Mouse (Mus musculus) MEL (cell line): ENCODE measurements around the gene Enox1. TPM values are rescaled to one million over a fixed set of nuclear protein-coding genes. Genes with fewer than 3 reads are reported as not detected.

ENCODE experiments used
- DNase-seq: peaks from one replicate; pipeline ENCODE4 v3.0.0; 2011; ENCODE audit warnings: low read depth, low spot score
- H3K27ac ChIP-seq: 2 replicates; pipeline ENCODE4 v1.5.1; 2012; ENCODE audit warnings: low read depth, mild to moderate bottlenecking, control low read depth, low read length, moderate library complexity; ENCODE audit not compliant: control insufficient read depth
- H3K27me3 ChIP-seq, 2 experiments: fragments of 150-350 bp in 1 of 2; sonication (generic) in 1 of 2; 2 replicates each; pipeline ENCODE4 v1.6.1; 2012; ENCODE audit warnings: low read length in 2 of 2, mild to moderate bottlenecking in 2 of 2, improper control_type of control experiment in 1 of 2, moderate library complexity in 1 of 2; ENCODE audit not compliant: insufficient read depth in 2 of 2, control insufficient read depth in 1 of 2
- H3K36me3 ChIP-seq, 2 experiments: 2 replicates each; pipeline ENCODE4 v1.6.1; 2012 to 2014; ENCODE audit warnings: low read length in 2 of 2, improper control_type of control experiment in 1 of 2, inconsistent platforms in 1 of 2, mild to moderate bottlenecking in 1 of 2; ENCODE audit not compliant: insufficient read depth in 2 of 2, control insufficient read depth in 1 of 2
- H3K4me1 ChIP-seq, 2 experiments: fragments of 150-350 bp in 1 of 2; sonication (generic) in 1 of 2; 2 replicates each; pipeline ENCODE4 v1.6.1; 2012; ENCODE audit warnings: low read length in 2 of 2, improper control_type of control experiment in 1 of 2, mild to moderate bottlenecking in 1 of 2; ENCODE audit not compliant: insufficient read depth in 2 of 2, control insufficient read depth in 1 of 2
- H3K4me3 ChIP-seq, 2 experiments: fragments of 150-350 bp in 1 of 2; sonication (generic) in 1 of 2; 2 replicates each; pipeline ENCODE4 v1.5.1; 2012; ENCODE audit warnings: low read depth in 2 of 2, low read length in 2 of 2, mild to moderate bottlenecking in 2 of 2, moderate library complexity in 2 of 2, control low read depth in 1 of 2, improper control_type of control experiment in 1 of 2; ENCODE audit not compliant: control insufficient read depth in 1 of 2, insufficient read depth in 1 of 2
- H3K79me2 ChIP-seq: 2 replicates; pipeline ENCODE4 v1.6.1; 2012; ENCODE audit warnings: mild to moderate bottlenecking, low read length, moderate library complexity; ENCODE audit not compliant: control insufficient read depth, poor library complexity, insufficient read depth
- H3K9ac ChIP-seq: 2 replicates; pipeline ENCODE4 v1.6.1; 2012; ENCODE audit warnings: low read depth, mild to moderate bottlenecking, control low read depth, low read length, moderate library complexity; ENCODE audit not compliant: control insufficient read depth, poor library complexity, severe bottlenecking
- H3K9me3 ChIP-seq: fragments of 150-350 bp; sonication (generic); replicated peaks from 2 replicates; pipeline ENCODE4 v1.6.1; 2012; ENCODE audit warnings: mild to moderate bottlenecking, low read length, improper control_type of control experiment, moderate library complexity; ENCODE audit not compliant: insufficient read depth
- BHLHE40 ChIP-seq: IDR thresholded peaks from 2 replicates; pipeline ENCODE4 v1.6.1; 2012; ENCODE audit warnings: low read depth, mild to moderate bottlenecking, inconsistent platforms, low read length, improper control_type of control experiment, borderline replicate concordance
- CHD1 ChIP-seq: IDR thresholded peaks from 2 replicates; pipeline ENCODE4 v1.6.1; 2012; ENCODE audit warnings: low read depth, mild to moderate bottlenecking, inconsistent platforms, low read length, improper control_type of control experiment
- CHD2 ChIP-seq: IDR thresholded peaks from 2 replicates; pipeline ENCODE4 v1.6.1; 2011; ENCODE audit warnings: low read length, improper control_type of control experiment
- ELF1 ChIP-seq: IDR thresholded peaks from 2 replicates; pipeline ENCODE4 v1.6.1; 2014; ENCODE audit warnings: low read depth, mild to moderate bottlenecking, inconsistent platforms, low read length, improper control_type of control experiment, moderate library complexity
- GABPA ChIP-seq: IDR thresholded peaks from 2 replicates; pipeline ENCODE4 v1.6.1; 2012; ENCODE audit warnings: low read depth, mild to moderate bottlenecking, inconsistent platforms, low read length, improper control_type of control experiment, moderate library complexity
- GATA1 ChIP-seq: IDR thresholded peaks from 2 replicates; pipeline ENCODE4 v1.6.1; 2011; ENCODE audit warnings: low read depth, low read length, improper control_type of control experiment
- JUND ChIP-seq: IDR thresholded peaks from 2 replicates; pipeline ENCODE4 v1.6.1; 2011; ENCODE audit warnings: low read depth, mild to moderate bottlenecking, improper control_type of control experiment, low read length
- KAT2A ChIP-seq: conservative IDR thresholded peaks from 2 replicates; pipeline ENCODE4 v1.6.1; 2012; ENCODE audit warnings: low read depth, low read length, improper control_type of control experiment, inconsistent platforms
- MAX ChIP-seq: IDR thresholded peaks from 2 replicates; pipeline ENCODE4 v1.6.1; 2011; ENCODE audit warnings: low read length, improper control_type of control experiment
- MEF2A ChIP-seq: IDR thresholded peaks from 2 replicates; pipeline ENCODE4 v1.6.1; 2014; ENCODE audit warnings: low read depth, mild to moderate bottlenecking, inconsistent platforms, low read length, improper control_type of control experiment; ENCODE audit not compliant: poor library complexity, insufficient replicate concordance, severe bottlenecking; ENCODE audit errors: extremely low read depth
- MXI1 ChIP-seq: IDR thresholded peaks from 2 replicates; pipeline ENCODE4 v1.6.1; 2011; ENCODE audit warnings: mild to moderate bottlenecking, low read depth, low read length, improper control_type of control experiment
- MYB ChIP-seq: IDR thresholded peaks from 2 replicates; pipeline ENCODE4 v1.6.1; 2011; ENCODE audit warnings: mild to moderate bottlenecking, low read depth, low read length, improper control_type of control experiment
- NRF1 ChIP-seq: IDR thresholded peaks from 2 replicates; pipeline ENCODE4 v1.6.1; 2014; ENCODE audit warnings: low read depth, mild to moderate bottlenecking, inconsistent platforms, low read length, improper control_type of control experiment, moderate library complexity; ENCODE audit not compliant: poor library complexity, insufficient read depth, severe bottlenecking
- POLR2AphosphoS2 ChIP-seq: IDR thresholded peaks from 2 replicates; pipeline ENCODE4 v1.6.1; 2011; ENCODE audit warnings: low read length, improper control_type of control experiment
- POLR2AphosphoS5 ChIP-seq: IDR thresholded peaks from 2 replicates; pipeline ENCODE4 v1.6.1; 2012; ENCODE audit warnings: low read depth, borderline replicate concordance, mild to moderate bottlenecking, inconsistent platforms, low read length, moderate library complexity, mixed read lengths
- SIN3A ChIP-seq: IDR thresholded peaks from 2 replicates; pipeline ENCODE4 v1.6.1; 2012; ENCODE audit warnings: low read length, improper control_type of control experiment, inconsistent platforms
- SMC3 ChIP-seq: IDR thresholded peaks from 2 replicates; pipeline ENCODE4 v1.6.1; 2011; ENCODE audit warnings: low read depth, low read length, improper control_type of control experiment
- TCF12 ChIP-seq: IDR thresholded peaks from 2 replicates; pipeline ENCODE4 v1.6.1; 2014; ENCODE audit warnings: low read depth, mild to moderate bottlenecking, inconsistent platforms, low read length, improper control_type of control experiment, moderate library complexity
- ZMIZ1 ChIP-seq: IDR thresholded peaks from 2 replicates; pipeline ENCODE4 v1.6.1; 2012; ENCODE audit warnings: low read depth, mild to moderate bottlenecking, inconsistent platforms, low read length, improper control_type of control experiment, moderate library complexity
- ZNF384 ChIP-seq: IDR thresholded peaks from 2 replicates; pipeline ENCODE4 v1.6.1; 2012; ENCODE audit warnings: low read depth, mild to moderate bottlenecking, inconsistent platforms, low read length, improper control_type of control experiment
- polyA plus RNA-seq, 2 experiments: library from polyadenylated mRNA; stranded (reverse) in 1 of 2; unstranded in 1 of 2; fragments of >175 nt in 1 of 2; fragments of >200 nt in 1 of 2; gene quantifications; 2 replicates each; pipeline versions ENCODE4 v1.2.1 to v1.2.4; 2012; ENCODE audit warnings: low replicate concordance in 2 of 2, low read depth in 1 of 2; ENCODE audit not compliant: insufficient read length in 2 of 2, insufficient read depth in 1 of 2, missing spikeins in 1 of 2
- total RNA-seq: library from RNA; depleted of rRNA; stranded (reverse); fragments of 300-350 nt; gene quantifications from 2 replicates; pipeline ENCODE4 v1.2.3, GENCODE M21; 2012

Enox1 gene
- total and polyA plus RNA-seq, 3 experiments = not detected

- no peak for TF ChIP-seq KAT2A
- TF ChIP-seq MEF2A = no peak
- no peak for TF ChIP-seq GABPA
- no peak for TF ChIP-seq SMC3
- no peak for TF ChIP-seq BHLHE40
- no peak for TF ChIP-seq POLR2AphosphoS5
- TF ChIP-seq POLR2AphosphoS2 = no peak
- TF ChIP-seq ZNF384 = no peak
- TF ChIP-seq SIN3A = no peak
- no peak for TF ChIP-seq MXI1
- TF ChIP-seq MAX = no peak
- TF ChIP-seq MYB = no peak
- Histone ChIP-seq H3K4me1 (no peaks in the 10 kb centered on the region), H3K27ac (no peak overlapping the region), H3K9me3 (no peaks in the 10 kb centered on the region), H3K79me2 (no peaks in the 10 kb centered on the region), H3K36me3 (no peaks in the 10 kb centered on the region), H3K4me3 (no peak overlapping the region), H3K9ac (no peak overlapping the region), H3K27me3 (no peaks in the 10 kb centered on the region)
- DNase-seq = no peak
Observed at GRCm38 (mm10) chr14:77504458-77505135, 348.0 kb downstream of the Enox1 start.

DNA sequence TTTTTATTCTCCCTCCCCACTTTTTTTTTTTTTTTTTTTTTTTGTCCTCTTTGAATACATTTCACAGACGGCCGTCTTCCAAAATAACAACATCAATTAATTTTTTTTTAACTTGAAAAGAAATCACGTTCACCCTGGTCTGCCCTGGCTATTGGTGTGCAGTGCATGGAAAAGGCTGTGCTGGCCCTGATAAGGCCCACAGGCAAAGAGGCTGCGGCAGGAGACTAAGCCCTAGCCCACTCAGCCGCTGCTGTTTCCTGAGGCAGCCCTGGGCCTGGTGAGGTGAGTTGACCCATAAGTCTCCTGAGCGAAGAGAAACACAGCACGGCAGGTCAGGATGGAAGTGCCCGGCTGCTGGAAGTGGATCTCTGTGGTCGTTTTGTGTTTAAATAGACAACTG is 349.8 kb downstream of the Enox1 start:
- Histone ChIP-seq H3K4me1 (no peaks in the 10 kb centered on the region), H3K79me2 (no peaks in the 10 kb centered on the region), H3K36me3 (no peaks in the 10 kb centered on the region), H3K4me3 (no peak overlapping the region), H3K9ac (no peak overlapping the region), H3K9me3 (no peaks in the 10 kb centered on the region), H3K27me3 (no peaks in the 10 kb centered on the region), H3K27ac (no peak overlapping the region)
- no peak for DNase-seq
- TF ChIP-seq ELF1 (no peak), TCF12 (no peak), SMC3 (no peak), CHD1 (no peak), ZNF384 (no peak)

GRCm38 (mm10) chr14:77508036-77508435 is 351.5 kb downstream of the Enox1 start:
- Histone ChIP-seq H3K4me1 (no peaks in the 10 kb centered on the region), H3K9ac (no peak overlapping the region), H3K4me3 (no peak overlapping the region)
- TF ChIP-seq NRF1 = no peak
- no peak for TF ChIP-seq MEF2A
- no peak for TF ChIP-seq ELF1
- no peak for TF ChIP-seq POLR2AphosphoS5
- no peak for TF ChIP-seq MAX
- no peak for TF ChIP-seq GATA1
- TF ChIP-seq CHD2 = no peak
- no peak for TF ChIP-seq ZMIZ1
- no peak for TF ChIP-seq SMC3
- no peak for TF ChIP-seq MXI1
- TF ChIP-seq JUND = no peak
- TF ChIP-seq, all 39 proteins: peak for 0
- DNase-seq = no peak
- Histone ChIP-seq H3K36me3 (no peaks in the 10 kb centered on the region), H3K27ac (no peak overlapping the region), H3K9me3 (no peaks in the 10 kb centered on the region), H3K27me3 (no peaks in the 10 kb centered on the region), H3K79me2 (no peaks in the 10 kb centered on the region)
